Mouse (Mus musculus): ENCODE data around the gene Pccb. TPM values are rescaled to one million over a fixed set of nuclear protein-coding genes. Genes with fewer than 3 reads are reported as not detected.

Pccb gene
- polyA plus RNA-seq, 1 experiment from 2014 or later, result 28.7 TPM

DNA sequence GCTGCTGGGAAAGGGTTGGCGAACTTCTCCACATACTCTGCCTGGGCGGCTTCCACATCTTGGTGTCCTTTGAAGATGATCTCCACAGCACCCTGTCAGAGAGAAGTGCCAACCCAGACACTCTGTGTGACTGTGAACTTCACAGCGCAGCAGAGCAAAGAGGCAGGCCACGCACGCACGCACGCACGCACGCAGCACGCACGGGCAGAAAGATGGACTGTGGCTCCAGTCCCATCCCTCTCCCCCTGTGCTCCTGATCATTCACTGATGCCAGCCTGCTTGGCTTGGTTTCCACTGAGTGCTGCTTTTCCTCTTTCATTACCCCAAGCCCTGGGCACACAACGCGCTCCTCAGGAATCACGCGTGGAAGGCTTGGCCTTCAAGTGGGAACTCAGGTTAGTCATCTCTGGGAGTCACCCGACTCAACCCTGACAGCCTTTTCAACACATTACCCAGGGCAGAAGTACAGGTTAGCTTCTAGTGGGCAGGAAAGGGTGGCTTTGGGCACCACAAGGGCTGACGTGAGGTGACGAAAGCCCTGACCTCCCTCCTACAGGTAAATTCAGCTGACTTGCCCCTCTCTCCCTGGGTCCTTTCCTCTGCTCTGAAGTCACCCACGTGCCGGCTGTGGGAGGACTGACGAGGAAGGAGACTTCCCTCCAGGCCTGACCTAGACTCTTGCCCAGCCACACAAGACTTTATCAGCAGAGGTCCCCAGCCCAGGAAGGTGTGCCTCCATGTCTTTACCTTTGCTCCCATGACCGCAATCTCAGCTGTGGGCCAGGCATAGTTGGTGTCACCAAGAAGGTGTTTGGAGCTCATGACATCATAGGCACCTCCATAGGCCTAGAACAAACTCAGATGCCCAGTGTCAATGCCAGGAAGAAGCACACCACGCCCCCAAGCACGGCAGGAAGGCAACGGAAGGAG is 50.1 kb downstream of the Pccb start:
- Histone ChIP-seq H3K9ac (ENCODE audit: low read depth, low read length) (no peak overlapping the region), H3K4me2 (ENCODE audit: low read length) (no peak overlapping the region), H3K9me3 (ENCODE audit: control insufficient read depth, low read length) (no peaks in the 10 kb centered on the region), H3K36me3 (ENCODE audit: control insufficient read depth, insufficient read depth, low read length) (peaks cover 18% of the 10 kb centered on the region), H3K27me3 (replicated peaks; ENCODE audit: control insufficient read depth, insufficient read depth, low read length) (no peaks in the 10 kb centered on the region), H3K4me1 (ENCODE audit: control insufficient read depth, insufficient read depth, low read depth, low read length) (no peaks in the 10 kb centered on the region), H3K27ac (ENCODE audit: low read depth, low read length) (no peak overlapping the region), H3K4me3 (ENCODE audit: low read length) (no peak overlapping the region)
- no peak for ATAC-seq
- WGBS, result 97% methylated on average over 25 of the region's 25 CpGs

DNA sequence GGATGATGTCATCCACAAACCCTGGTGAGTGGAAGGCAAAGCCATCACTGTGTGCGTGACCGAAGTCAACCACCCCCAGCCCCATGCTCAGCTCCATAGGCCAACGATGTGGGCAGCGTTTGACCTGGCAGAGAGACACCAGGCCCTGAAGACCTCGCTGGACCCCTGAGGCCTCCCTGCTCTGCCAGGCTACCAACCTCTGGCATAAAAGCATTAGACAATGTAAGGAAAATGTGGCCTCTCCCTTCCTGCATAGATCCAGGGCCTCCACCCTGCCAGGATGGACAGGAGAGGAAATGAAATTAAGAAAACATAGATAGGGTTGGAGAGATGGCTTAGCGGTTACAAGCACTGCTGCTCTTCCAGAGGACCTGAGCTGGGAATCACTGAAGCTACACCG is 51.9 kb downstream of the Pccb start:
- ATAC-seq, result no peak
- H3K9ac ChIP-seq (ENCODE audit: low read depth, low read length), result no peak overlapping the region
- 94% methylated on average over 7 of the region's 7 CpGs for WGBS
- no peak overlapping the region for H3K4me2 ChIP-seq (ENCODE audit: low read length)
- no peak overlapping the region for H3K27ac ChIP-seq (ENCODE audit: low read depth, low read length)
- H3K4me1 ChIP-seq (ENCODE audit: control insufficient read depth, insufficient read depth, low read depth, low read length), result no peaks in the 10 kb centered on the region
- H3K36me3 ChIP-seq (ENCODE audit: control insufficient read depth, insufficient read depth, low read length), result peaks cover 16% of the 10 kb centered on the region; the same call in 1 of the 2 replicates
- H3K4me3 ChIP-seq (ENCODE audit: low read length), result no peak overlapping the region
- no peaks in the 10 kb centered on the region for H3K27me3 ChIP-seq (replicated peaks; ENCODE audit: control insufficient read depth, insufficient read depth, low read length)
- no peaks in the 10 kb centered on the region for H3K9me3 ChIP-seq (ENCODE audit: control insufficient read depth, low read length)

DNA sequence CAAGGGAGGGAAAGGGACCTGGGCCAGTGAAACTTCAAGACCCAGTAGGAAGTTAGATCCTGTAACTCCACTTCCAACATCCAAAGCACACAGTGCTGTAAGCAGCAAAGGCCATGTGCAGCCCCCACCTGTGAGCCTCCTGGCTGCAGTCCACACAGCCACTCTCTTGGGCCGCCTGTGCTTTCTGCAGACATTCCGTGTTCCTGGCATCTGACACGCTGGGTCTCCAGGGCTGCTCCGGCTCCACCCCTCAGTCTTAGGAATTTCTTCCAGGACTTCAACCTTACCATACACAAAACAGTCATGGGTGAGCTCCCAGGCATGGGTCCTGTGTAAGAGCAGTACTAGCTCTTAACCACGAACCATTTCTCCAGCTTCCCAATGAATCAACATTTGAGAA is 55.4 kb downstream of the Pccb start:
- Histone ChIP-seq H3K36me3 (ENCODE audit: control insufficient read depth, insufficient read depth, low read length) (peaks cover 11% of the 10 kb centered on the region; the same call in 1 of the 2 replicates), H3K27ac (ENCODE audit: low read depth, low read length) (no peak overlapping the region), H3K9me3 (ENCODE audit: control insufficient read depth, low read length) (no peaks in the 10 kb centered on the region), H3K27me3 (replicated peaks; ENCODE audit: control insufficient read depth, insufficient read depth, low read length) (no peaks in the 10 kb centered on the region), H3K4me1 (ENCODE audit: control insufficient read depth, insufficient read depth, low read depth, low read length) (no peaks in the 10 kb centered on the region), H3K4me2 (ENCODE audit: low read length) (no peak overlapping the region), H3K4me3 (ENCODE audit: low read length) (no peak overlapping the region), H3K9ac (ENCODE audit: low read depth, low read length) (no peak overlapping the region)
- ATAC-seq, result no peak
- WGBS, result 74% methylated on average over 5 of the region's 5 CpGs

DNA sequence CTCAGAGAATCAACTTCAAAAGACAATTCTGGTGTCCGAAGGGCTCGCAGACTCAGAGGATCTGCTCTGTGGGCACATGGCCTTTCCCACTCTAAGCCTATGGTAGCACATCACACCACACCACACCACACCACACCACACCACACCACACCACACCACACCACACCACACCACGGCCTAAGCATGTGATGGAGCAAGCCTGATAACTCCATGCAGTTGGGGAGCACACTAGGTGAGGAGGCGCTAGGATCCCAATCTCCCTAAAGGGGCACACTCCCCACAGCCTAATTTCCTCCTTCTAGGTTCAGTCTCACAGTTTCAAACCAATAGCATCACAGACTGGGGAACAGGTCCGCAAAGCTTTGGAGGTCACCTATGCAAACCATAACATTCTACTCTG is 56.0 kb downstream of the Pccb start:
- no peak overlapping the region for H3K4me3 ChIP-seq (ENCODE audit: low read length)
- H3K36me3 ChIP-seq (ENCODE audit: control insufficient read depth, insufficient read depth, low read length), result peaks cover 9% of the 10 kb centered on the region; the same call in 1 of the 2 replicates
- H3K9me3 ChIP-seq (ENCODE audit: control insufficient read depth, low read length), result no peaks in the 10 kb centered on the region
- no peaks in the 10 kb centered on the region for H3K4me1 ChIP-seq (ENCODE audit: control insufficient read depth, insufficient read depth, low read depth, low read length)
- no peaks in the 10 kb centered on the region for H3K27me3 ChIP-seq (replicated peaks; ENCODE audit: control insufficient read depth, insufficient read depth, low read length)
- no peak overlapping the region for H3K27ac ChIP-seq (ENCODE audit: low read depth, low read length)
- 89% methylated on average over 5 of the region's 5 CpGs for WGBS
- no peak overlapping the region for H3K9ac ChIP-seq (ENCODE audit: low read depth, low read length)
- no peak for ATAC-seq
- no peak overlapping the region for H3K4me2 ChIP-seq (ENCODE audit: low read length)

DNA sequence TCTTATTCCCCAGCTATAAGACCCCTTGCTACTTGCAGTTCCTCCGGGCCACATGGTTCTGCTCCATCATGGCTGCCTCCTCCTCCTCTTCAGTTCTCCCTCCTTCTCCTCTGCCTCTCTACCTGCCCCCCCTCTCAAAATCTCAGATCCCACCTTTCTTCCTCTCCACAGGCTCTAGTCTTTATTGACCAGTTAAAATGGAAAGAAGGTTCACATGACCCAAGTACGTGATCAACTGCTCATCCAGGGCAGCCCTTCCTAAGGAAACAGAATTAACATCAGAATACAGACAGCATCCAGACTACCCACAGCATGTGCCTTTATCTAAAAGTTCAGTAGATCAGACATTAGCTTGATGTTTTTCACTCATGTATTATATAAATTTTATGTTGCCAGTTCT is 65.2 kb downstream of the Pccb start:
- no peak overlapping the region for H3K27ac ChIP-seq (ENCODE audit: low read depth, low read length)
- H3K9me3 ChIP-seq (ENCODE audit: control insufficient read depth, low read length), result no peaks in the 10 kb centered on the region
- WGBS, result 84% methylated on average over 2 of the region's 2 CpGs

DNA sequence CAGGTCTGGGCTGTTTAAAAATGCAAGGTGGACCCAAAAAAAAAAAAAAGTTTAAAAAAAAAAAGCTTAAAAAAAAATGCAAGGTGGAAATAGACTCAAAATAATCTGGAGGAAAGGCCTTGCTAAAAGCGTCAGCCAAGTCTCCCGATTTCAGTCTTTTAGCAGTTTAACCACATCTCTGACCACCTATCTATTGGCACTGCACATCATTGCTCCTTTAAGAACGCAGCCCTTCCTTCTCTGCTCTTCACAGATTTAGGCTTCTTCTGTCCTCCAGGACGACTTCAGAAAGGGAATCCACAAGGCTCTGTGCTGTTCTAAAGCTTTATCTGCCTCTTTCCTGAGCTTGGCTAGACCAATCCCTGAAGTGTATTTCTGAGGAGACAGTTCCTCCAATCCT is 70.6 kb downstream of the Pccb start:
- 85% methylated on average over 4 of the region's 4 CpGs for WGBS
- ATAC-seq, result no peak
- H3K9me3 ChIP-seq (ENCODE audit: control insufficient read depth, low read length), result no peaks in the 10 kb centered on the region
- H3K36me3 ChIP-seq (ENCODE audit: control insufficient read depth, insufficient read depth, low read length), result peaks cover 2% of the 10 kb centered on the region; the same call in 1 of the 2 replicates
- H3K4me2 ChIP-seq (ENCODE audit: low read length), result no peak overlapping the region
- no peak overlapping the region for H3K9ac ChIP-seq (ENCODE audit: low read depth, low read length)
- no peaks in the 10 kb centered on the region for H3K27me3 ChIP-seq (replicated peaks; ENCODE audit: control insufficient read depth, insufficient read depth, low read length)
- no peaks in the 10 kb centered on the region for H3K4me1 ChIP-seq (ENCODE audit: control insufficient read depth, insufficient read depth, low read depth, low read length)
- no peak overlapping the region for H3K4me3 ChIP-seq (ENCODE audit: low read length)
- H3K27ac ChIP-seq (ENCODE audit: low read depth, low read length), result no peak overlapping the region

More for the DNA sequence above, 65.2 kb downstream of the Pccb start:
- Histone ChIP-seq H3K4me1 (ENCODE audit: control insufficient read depth, insufficient read depth, low read depth, low read length) (no peaks in the 10 kb centered on the region), H3K9ac (ENCODE audit: low read depth, low read length) (no peak overlapping the region), H3K4me3 (ENCODE audit: low read length) (no peak overlapping the region), H3K27me3 (replicated peaks; ENCODE audit: control insufficient read depth, insufficient read depth, low read length) (no peaks in the 10 kb centered on the region), H3K36me3 (ENCODE audit: control insufficient read depth, insufficient read depth, low read length) (no peaks in the 10 kb centered on the region), H3K4me2 (ENCODE audit: low read length) (no peak overlapping the region)
- ATAC-seq, result no peak

DNA sequence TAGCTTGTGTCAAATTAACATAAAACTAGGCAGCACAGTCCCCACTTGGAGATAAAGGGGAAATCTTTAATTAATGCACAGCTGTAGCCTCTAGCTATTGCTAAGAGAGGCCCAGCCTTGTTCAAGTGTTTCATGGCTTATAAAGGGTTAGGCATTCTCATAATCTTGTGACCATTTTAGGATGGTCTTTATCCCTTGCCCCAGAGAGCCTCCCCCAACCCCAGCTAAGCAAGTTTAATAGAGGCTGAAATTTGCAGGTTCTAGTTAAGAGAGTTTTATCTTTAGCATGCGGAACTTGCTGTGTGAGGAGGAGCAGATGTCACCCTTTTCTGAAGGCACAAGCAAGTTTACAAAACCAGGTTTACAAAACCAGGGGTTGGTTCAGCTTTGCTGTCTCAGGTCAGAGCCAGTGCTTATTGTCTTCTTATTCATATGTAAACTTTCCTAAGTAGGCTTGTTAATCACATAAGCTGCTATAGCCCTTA is 71.2 kb downstream of the Pccb start:
- no peaks in the 10 kb centered on the region for H3K27me3 ChIP-seq (replicated peaks; ENCODE audit: control insufficient read depth, insufficient read depth, low read length)
- no peak overlapping the region for H3K4me3 ChIP-seq (ENCODE audit: low read length)
- 38% methylated on average over 1 of the region's 1 CpGs for WGBS
- no peaks in the 10 kb centered on the region for H3K9me3 ChIP-seq (ENCODE audit: control insufficient read depth, low read length)
- no peak overlapping the region for H3K4me2 ChIP-seq (ENCODE audit: low read length)
- peaks cover 2% of the 10 kb centered on the region; the same call in 1 of the 2 replicates for H3K36me3 ChIP-seq (ENCODE audit: control insufficient read depth, insufficient read depth, low read length)
- H3K27ac ChIP-seq (ENCODE audit: low read depth, low read length), result no peak overlapping the region
- no peak for ATAC-seq
- H3K4me1 ChIP-seq (ENCODE audit: control insufficient read depth, insufficient read depth, low read depth, low read length), result no peaks in the 10 kb centered on the region
- H3K9ac ChIP-seq (ENCODE audit: low read depth, low read length), result no peak overlapping the region

DNA sequence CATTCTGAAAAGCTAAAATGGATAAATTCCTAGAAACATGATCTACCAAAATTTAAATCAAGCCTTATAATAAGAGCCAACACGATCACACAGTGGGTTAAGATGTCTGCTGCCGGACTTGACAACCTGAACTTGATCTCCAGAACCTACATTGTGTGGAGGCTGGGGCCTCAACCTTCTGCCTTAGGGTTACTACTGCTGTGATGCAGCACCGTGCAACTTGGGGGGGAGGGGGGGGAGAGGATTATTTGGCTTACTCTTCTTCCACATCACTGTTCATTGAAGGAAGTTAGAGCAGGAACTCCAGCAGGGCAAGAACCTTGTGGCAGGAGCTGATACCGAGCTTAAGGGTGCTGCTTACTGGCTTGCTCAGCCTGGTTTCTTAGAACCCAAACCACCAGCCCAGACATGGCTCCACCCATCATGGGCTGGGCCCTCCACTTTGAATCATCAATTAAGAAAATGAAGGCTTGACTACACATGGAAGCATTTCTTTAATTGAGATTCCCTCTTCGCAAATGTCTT is 71.7 kb downstream of the Pccb start:
- WGBS, result 61% methylated on average over 5 of the region's 5 CpGs
- H3K27ac ChIP-seq (ENCODE audit: low read depth, low read length), result no peak overlapping the region

GRCm38 (mm10) chr9:100951481-100951880 is 83.2 kb downstream of the Pccb start:
- Histone ChIP-seq H3K4me2 (ENCODE audit: low read length) (no peak overlapping the region), H3K4me1 (ENCODE audit: control insufficient read depth, insufficient read depth, low read depth, low read length) (no peaks in the 10 kb centered on the region), H3K4me3 (ENCODE audit: low read length) (no peak overlapping the region), H3K27me3 (replicated peaks; ENCODE audit: control insufficient read depth, insufficient read depth, low read length) (no peaks in the 10 kb centered on the region), H3K9me3 (ENCODE audit: control insufficient read depth, low read length) (no peaks in the 10 kb centered on the region), H3K9ac (ENCODE audit: low read depth, low read length) (no peak overlapping the region), H3K27ac (ENCODE audit: low read depth, low read length) (no peak overlapping the region), H3K36me3 (ENCODE audit: control insufficient read depth, insufficient read depth, low read length) (peaks cover 7% of the 10 kb centered on the region; the same call in 1 of the 2 replicates)
- ATAC-seq, result no peak
- WGBS, result 61% methylated on average over 4 of the region's 4 CpGs

More for the DNA sequence above, 71.7 kb downstream of the Pccb start:
- Histone ChIP-seq H3K9ac (ENCODE audit: low read depth, low read length) (no peak overlapping the region), H3K27me3 (replicated peaks; ENCODE audit: control insufficient read depth, insufficient read depth, low read length) (no peaks in the 10 kb centered on the region), H3K4me1 (ENCODE audit: control insufficient read depth, insufficient read depth, low read depth, low read length) (no peaks in the 10 kb centered on the region), H3K9me3 (ENCODE audit: control insufficient read depth, low read length) (no peaks in the 10 kb centered on the region), H3K4me2 (ENCODE audit: low read length) (no peak overlapping the region), H3K36me3 (ENCODE audit: control insufficient read depth, insufficient read depth, low read length) (peaks cover 2% of the 10 kb centered on the region; the same call in 1 of the 2 replicates), H3K4me3 (ENCODE audit: low read length) (no peak overlapping the region)
- ATAC-seq, result no peak

All from hindbrain, embryonic 16.5 days (tissue).